Mouse (Mus musculus) frontal cortex, adult 2 months (tissue): ENCODE results near the gene Mthfd2l. TPM values are rescaled to one million over a fixed set of nuclear protein-coding genes. Genes with fewer than 3 reads are reported as not detected.

ENCODE experiments used
- DNase-seq, 2 experiments: peaks; one replicate each; pipeline ENCODE4 v3.0.0; 2022; ENCODE audit warnings: low spot score in 1 of 2; ENCODE audit errors: extremely low spot score in 1 of 2
- polyA plus RNA-seq: library from polyadenylated mRNA; depleted of rRNA; stranded (reverse); fragments of >200 nt; gene quantifications from 2 replicates; pipeline ENCODE4 v1.2.3, GENCODE M21; 2012

Mthfd2l gene
- polyA plus RNA-seq, 1 experiment: 23.6 TPM

GRCm38 (mm10) chr5:90936706-90937105 lies 5.8 kb downstream of the Mthfd2l start:
- no peak for DNase-seq

GRCm38 (mm10) chr5:90945453-90945852 lies 14.5 kb downstream of the Mthfd2l start:
- DNase-seq: no peak

DNA sequence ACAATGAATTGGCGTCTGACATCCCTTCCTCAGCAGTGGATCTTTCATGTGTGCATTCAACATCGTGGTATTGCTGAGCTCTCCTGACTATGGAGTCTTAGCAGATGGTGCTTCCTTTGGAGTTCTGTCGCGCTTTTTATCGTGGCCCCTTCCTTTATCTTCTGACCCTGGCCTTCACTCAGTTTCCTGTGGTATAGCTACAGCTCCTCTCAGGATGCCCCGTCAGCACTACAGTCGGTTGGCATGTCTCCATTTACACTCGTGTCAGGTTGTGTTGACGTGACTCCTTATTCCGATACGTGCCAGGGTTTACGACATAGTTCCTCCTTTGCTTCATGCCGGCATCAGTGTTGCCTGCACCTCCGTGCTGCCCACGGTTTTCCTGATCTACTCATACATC lies 18.6 kb downstream of the Mthfd2l start:
- no peak for DNase-seq

- peak; percentile 58 to 85 for DNase-seq
Observed at GRCm38 (mm10) chr5:90951475-90951874, 20.6 kb downstream of the Mthfd2l start.

DNA sequence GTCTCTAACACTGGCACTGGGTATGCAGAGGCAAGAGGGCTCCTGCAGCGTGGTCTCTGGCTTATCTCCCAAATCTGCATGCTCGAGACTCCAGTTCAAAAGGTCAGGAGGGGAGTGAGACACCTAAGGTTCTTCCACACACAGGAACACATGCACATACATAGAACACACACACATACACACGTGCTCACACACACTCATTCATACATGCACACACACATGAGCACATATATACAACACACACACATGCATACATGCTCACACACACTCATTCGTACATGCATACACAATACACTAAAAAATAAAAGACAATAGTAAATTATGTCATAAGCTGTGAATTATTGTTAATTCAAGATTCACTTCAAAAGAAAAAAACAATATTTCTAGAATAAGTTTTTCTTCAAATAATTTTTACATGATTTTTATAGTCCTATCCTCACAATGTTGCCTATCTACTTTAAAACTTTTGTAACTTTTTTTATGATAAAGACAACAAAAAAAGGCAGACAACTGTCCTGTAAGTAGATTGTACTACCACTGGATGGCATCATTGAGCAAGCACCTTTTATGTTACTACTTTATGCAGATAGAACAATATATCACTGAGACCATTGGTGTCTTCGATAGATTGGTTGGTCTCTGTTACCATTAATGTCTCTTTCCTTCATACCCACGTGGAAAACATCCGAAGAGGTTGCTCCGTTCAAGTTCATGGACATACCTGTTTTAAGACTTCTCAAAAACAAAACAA lies 22.0 kb downstream of the Mthfd2l start:
- DNase-seq: peak in 1 of 2 experiments; percentile 36

DNA sequence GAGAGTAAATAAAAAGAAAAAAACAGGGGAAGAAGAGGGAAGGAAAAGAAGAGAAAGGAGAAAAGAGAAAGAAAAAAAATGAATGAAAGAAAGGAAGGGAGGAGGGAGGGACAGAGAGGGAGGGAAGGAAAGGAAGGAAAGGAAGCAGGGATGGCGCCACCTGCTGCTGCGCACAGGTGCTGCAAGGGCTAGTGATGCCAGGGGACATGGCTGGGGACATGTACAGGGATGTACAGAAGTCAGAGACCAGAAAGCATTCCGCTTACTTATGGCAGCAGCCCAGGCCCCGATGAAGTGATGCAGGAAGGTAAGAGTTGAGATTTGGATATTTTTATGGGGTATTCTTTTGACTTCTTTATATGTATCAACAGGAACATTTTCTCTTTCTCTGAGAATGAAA lies 33.4 kb downstream of the Mthfd2l start:
- DNase-seq: no peak

DNA sequence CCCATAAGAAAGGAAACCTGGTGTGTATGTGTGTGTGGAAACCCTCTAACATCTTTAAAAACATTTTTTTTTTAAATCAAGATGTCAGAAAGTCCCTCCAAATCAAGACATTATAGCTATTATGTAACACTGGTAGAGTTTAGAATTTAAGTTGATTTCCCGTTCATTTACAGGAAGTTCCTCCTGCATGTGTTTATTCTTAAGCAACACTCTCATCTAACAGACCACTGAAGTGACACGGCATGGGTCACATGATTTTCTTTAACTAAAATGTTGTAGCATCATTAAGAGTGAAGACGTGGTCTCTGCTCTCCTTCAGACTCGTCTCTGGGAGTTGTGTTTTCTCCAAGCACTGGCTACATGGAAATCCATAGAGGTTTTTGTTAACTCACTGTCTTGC lies 33.8 kb downstream of the Mthfd2l start:
- DNase-seq: no peak

- no peak for DNase-seq
Observed at GRCm38 (mm10) chr5:90965386-90965785, 34.5 kb downstream of the Mthfd2l start.

- peak; percentile 28 to 83 for DNase-seq
Observed at GRCm38 (mm10) chr5:90977244-90977643, 46.3 kb downstream of the Mthfd2l start.

GRCm38 (mm10) chr5:90980297-90980696 lies 49.4 kb downstream of the Mthfd2l start:
- DNase-seq: peak in 1 of 2 experiments; percentile 16

- no peak for DNase-seq
Observed at GRCm38 (mm10) chr5:90987605-90988004, 56.7 kb downstream of the Mthfd2l start.

- no peak for DNase-seq
Observed at GRCm38 (mm10) chr5:90988149-90988548, 57.2 kb downstream of the Mthfd2l start.

GRCm38 (mm10) chr5:90988592-90988991 lies 57.7 kb downstream of the Mthfd2l start:
- DNase-seq: no peak

DNA sequence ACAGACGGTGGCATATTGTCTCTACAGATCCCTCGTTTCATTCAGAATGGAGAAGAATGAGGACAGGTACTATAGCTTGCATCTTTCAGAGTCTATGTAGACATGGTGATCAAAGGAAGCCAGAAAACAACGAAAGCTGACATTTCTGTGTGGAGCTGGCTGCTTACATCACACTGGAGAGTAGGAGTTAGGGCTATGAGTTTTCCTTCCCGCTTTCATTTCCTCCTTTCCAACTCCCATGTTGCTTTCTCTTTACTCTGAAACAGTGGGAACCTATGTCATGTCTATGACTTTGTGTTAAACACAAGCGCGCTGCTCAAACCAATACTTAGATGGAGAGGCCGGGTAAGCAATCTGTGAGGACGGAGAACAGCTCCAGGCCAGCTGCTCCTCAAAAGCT lies 69.0 kb downstream of the Mthfd2l start:
- no peak for DNase-seq

DNA sequence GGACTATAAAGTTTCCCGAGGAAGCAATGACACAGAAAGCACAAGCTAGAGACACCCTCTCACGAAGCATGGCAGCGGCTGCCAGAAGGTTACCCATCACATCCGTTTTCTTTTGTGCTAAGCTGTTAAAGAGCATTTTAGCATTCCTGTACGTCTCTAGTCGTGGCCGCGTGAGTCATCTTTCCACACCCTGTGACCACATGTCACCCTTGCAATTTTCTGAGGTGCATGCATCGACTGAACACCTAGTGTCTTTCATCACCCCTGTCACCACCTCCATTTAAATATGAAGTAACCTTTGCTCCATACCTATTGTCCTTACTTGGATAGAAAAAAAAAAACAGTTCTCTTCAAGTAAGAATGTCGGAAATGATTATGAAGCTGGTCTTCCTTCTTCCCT lies 84.3 kb downstream of the Mthfd2l start:
- DNase-seq: no peak

GRCm38 (mm10) chr5:91023114-91023513 lies 92.2 kb downstream of the Mthfd2l start:
- DNase-seq: no peak

DNA sequence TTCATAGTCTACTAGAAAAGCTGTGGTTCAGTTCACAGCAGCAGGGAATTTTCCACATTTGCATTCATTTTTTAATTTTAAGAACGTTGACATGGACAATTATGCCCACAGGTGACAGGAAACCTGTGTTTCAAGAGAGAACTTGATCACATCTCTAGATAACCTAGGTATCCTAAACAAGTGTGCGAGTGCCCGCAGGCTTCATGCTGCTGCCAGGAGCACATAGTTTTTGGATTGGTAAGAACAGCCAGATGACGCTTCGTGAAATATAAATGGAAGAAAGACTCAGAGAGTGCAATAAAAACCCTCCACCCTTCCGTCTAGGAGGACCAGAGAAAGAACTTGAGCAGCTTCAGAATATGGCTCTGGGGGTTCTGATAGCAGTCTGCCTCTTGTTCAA lies 96.2 kb downstream of the Mthfd2l start, which contains the start of gene Epgn:
Gene Epgn (plus strand): TSS at position 301 of the 400 bp plus-strand sequence.
- DNase-seq: no peak

DNA sequence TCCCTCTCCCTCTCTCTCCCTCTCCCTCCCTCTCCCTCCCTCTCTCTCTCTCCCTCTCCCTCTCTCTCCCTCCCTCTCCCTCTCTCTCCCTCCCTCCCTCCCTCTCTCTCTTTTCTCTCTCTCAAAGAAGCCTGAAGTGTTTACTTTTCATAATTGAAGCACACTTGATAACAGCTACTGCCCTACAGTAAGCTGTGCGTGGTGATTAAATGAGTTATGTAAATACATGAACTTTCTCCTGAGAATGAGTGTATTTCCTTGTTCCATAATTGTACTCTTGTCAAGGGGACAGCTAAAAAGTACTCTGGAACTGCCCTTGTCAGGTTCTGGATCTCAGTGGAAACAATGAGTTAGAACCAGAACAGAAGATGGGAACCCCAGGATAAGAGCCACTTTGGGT lies 96.9 kb downstream of the Mthfd2l start:
- DNase-seq: no peak

GRCm38 (mm10) chr5:91030629-91031028 lies 99.7 kb downstream of the Mthfd2l start:
- DNase-seq: peak in 1 of 2 experiments; percentile 2

- DNase-seq: no peak
Observed at GRCm38 (mm10) chr5:91035341-91035740, 104.4 kb downstream of the Mthfd2l start.

DNA sequence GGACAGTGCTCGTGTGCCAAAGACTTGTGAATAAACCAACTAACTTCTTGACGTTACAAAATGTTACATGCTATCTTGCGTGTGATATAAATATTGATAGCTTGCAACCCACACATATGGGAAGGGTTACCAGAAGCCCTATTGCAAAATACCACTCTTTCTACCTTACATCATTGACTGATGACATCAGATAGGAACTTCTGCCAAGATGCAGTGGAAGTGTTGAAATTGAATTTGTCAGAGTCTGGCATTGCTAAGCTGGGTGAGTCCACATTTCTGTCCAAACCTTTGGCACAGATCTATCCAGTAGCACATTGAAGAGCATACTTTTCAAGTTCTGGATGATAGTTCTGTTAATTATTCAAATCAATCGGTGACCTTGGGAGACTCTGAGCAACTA lies 105.7 kb downstream of the Mthfd2l start:
- no peak for DNase-seq

GRCm38 (mm10) chr5:91037756-91038155 lies 106.8 kb downstream of the Mthfd2l start:
- no peak for DNase-seq

DNA sequence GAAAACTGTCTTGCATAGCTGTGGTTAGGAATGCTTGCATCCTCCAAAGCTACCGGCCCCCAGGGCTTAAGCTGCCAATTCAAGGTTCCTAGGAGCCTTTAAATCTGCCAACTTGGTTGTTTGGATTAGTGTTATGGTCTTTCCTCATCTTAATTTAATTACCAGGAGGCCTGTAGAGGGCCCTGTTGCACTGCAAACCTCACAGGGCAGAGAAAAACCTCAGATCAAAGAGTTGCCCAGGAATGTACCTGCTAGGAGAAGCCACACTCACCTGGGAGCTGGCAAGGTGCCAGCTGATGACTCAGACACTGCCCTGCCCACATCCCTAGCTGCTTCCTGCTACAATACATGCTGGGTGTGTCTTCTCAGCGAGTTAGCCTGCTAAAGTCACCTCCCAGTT lies 107.6 kb downstream of the Mthfd2l start:
- peak in 1 of 2 experiments; percentile 13 for DNase-seq
